Mouse (Mus musculus) skeletal muscle tissue, adult 2 months (tissue): Measurements from ENCODE around the gene Grhl3.

Source experiments
- DNase-seq: peaks from one replicate; pipeline ENCODE4 v3.0.0-alpha.2; 2012; ENCODE audit warnings: low read depth, low spot score

Gene Grhl3

DNA sequence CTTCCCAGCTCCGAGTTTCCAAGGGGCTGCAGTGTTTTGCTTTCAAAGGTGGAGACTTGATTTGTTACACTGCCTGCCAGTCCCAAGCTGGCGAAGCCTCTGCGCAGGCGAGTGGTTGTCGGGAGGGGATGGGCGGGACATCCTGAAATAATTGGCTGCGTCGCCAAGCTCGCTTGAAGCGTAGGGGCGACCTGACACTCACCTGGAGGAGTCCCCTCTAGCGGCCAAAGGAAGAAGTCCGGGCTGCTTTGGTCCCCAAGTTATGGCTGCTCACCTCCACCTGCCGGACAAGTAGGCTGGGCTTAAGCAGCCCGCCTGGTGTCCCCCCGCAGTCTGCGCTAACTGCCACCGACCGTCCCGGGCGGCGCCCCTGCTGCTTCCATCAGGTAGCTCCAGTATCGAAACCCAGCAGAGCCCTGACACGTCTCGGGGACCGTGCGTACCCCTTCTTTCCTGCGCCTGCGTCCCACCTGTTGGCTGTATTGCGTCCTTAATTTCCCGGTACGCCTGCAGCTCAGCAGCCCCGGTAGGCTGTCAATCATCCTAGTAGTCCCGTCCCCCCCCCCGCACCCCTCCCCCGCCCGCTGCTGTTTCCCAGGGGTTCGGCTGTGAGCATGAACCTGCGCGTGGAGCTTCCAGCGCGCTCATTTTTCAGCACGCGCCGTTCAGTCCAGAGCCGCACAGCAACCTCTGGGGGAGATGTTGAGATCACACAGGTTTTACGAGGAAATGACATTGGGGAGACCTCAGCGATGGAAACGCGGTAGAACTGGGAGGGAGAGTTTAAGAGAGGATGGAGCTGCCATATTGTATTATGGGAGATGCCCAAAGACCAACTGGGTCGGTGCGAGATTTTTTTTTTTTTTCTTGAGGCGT lies 78.7 kb downstream of the Grhl3 start, which contains the start of the genes Stpg1 and Nipal3:
TSS of gene Stpg1 (plus strand) at position 270 of the 876 bp plus-strand sequence.
TSS of gene Nipal3 (minus strand) at position 518 of the 876 bp plus-strand sequence.
- peak; percentile 94 for DNase-seq

DNA sequence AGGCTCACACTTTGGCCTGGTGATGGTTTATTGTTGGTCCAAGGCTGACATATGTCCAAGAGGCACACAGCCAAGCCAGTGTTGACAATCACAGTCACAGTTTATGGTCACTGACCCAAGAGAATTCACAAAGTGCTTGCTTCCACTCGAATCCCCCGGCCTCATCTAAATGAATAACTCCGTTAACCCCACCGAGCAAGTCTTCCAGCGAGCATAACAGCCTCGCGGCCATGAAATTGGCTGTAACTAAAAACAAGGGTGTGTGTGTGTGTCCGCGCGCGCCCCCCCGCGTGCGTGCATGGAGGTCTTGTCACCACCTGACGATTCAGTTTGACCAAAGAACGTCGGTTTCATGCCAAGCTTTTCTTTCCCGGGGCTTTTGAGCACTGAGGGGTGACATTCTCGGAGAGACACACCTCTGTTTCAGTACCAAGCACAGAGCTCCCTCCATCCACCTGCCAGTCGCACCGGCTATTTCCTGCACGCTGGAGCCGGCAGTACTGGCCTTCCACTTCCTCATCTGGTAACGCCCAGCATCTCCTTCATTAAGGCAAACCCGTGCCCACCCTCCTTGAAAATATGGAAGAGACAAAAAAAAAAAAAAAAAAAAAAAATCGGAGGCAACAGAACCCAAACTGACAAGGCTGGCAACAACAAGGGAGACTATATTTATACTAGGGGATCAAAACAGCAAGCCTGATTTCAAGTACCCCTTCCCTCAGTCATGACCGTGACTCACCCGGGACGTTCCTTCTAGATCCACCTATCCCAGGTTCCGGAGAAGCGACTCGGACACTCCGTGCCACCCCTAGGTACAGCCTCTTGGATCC lies 79.5 kb downstream of the Grhl3 start:
- DNase-seq = no peak

DNA sequence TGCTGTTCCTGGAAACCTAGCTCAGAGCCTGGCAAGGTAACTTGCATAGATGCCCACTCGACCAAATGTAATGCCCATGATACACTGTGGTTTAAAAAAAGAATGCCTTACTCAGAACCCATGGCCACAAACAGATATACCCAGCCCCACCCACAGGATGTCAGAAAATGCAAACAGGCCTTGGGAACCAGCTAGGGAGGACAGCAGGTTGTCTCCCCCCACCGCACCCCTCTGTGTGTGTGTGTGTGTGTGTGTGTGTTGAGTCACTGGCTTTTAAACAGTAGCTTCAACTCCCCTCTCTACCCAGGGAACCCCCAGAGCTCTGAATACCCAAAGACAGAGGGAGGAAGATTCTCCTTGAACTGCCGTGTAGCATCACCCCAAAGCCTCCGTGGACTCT lies 80.2 kb downstream of the Grhl3 start:
- no peak for DNase-seq
